Mouse (Mus musculus) gonadal fat pad, adult 2 months (tissue): ENCODE results near the gene Umps. TPM values are rescaled to one million over a fixed set of nuclear protein-coding genes. Genes with fewer than 3 reads are reported as not detected.

ENCODE experiments used
- DNase-seq: peaks from one replicate; pipeline ENCODE4 v3.0.0-alpha.2; 2012; ENCODE audit warnings: low read depth
- polyA plus RNA-seq: library from polyadenylated mRNA; depleted of rRNA; stranded (reverse); fragments of >200 nt; gene quantifications from 2 replicates; pipeline ENCODE4 v1.2.3, GENCODE M21; 2012

Gene Umps
- polyA plus RNA-seq, 1 experiment = 4.8 TPM

- no peak for DNase-seq
Measured at GRCm38 (mm10) chr16:33954793-33955192, 12.0 kb downstream of the Umps start.

- no peak for DNase-seq
Measured at GRCm38 (mm10) chr16:33953008-33953407, 13.8 kb downstream of the Umps start.

GRCm38 (mm10) chr16:33950830-33951229, 16.0 kb downstream of the Umps start:
- peak; percentile 65 for DNase-seq

GRCm38 (mm10) chr16:33950386-33950785, 16.5 kb downstream of the Umps start:
- no peak for DNase-seq

- DNase-seq = no peak
Measured at GRCm38 (mm10) chr16:33947664-33948571, 18.9 kb downstream of the Umps start.

GRCm38 (mm10) chr16:33946021-33946420, 20.8 kb downstream of the Umps start:
- no peak for DNase-seq

- DNase-seq = no peak
Measured at GRCm38 (mm10) chr16:33944772-33945171, 22.1 kb downstream of the Umps start.

GRCm38 (mm10) chr16:33944126-33944525, 22.7 kb downstream of the Umps start:
- DNase-seq = no peak

GRCm38 (mm10) chr16:33943388-33943787, 23.4 kb downstream of the Umps start:
- DNase-seq = no peak

GRCm38 (mm10) chr16:33942341-33942740, 24.5 kb downstream of the Umps start:
- DNase-seq = no peak

- DNase-seq = no peak
Measured at GRCm38 (mm10) chr16:33941271-33941781, 25.5 kb downstream of the Umps start.

- DNase-seq = no peak
Measured at GRCm38 (mm10) chr16:33940095-33940494, 26.7 kb downstream of the Umps start.

GRCm38 (mm10) chr16:33939636-33940035, 27.2 kb downstream of the Umps start:
- DNase-seq = no peak

- DNase-seq = no peak
Measured at GRCm38 (mm10) chr16:33939133-33939531, 27.7 kb downstream of the Umps start.

- DNase-seq = no peak
Measured at GRCm38 (mm10) chr16:33938311-33939132, 28.3 kb downstream of the Umps start.

- no peak for DNase-seq
Measured at GRCm38 (mm10) chr16:33937567-33937966, 29.3 kb downstream of the Umps start.

- DNase-seq = no peak
Measured at GRCm38 (mm10) chr16:33936885-33937284, 30.0 kb downstream of the Umps start.

GRCm38 (mm10) chr16:33935407-33935785, 31.4 kb downstream of the Umps start:
- no peak for DNase-seq

- no peak for DNase-seq
Measured at GRCm38 (mm10) chr16:33934701-33935406, 32.0 kb downstream of the Umps start.

- DNase-seq = no peak
Measured at GRCm38 (mm10) chr16:33933411-33933810, 33.4 kb downstream of the Umps start.

- DNase-seq = no peak
Measured at GRCm38 (mm10) chr16:33932126-33932525, 34.7 kb downstream of the Umps start.

- no peak for DNase-seq
Measured at GRCm38 (mm10) chr16:33931682-33932081, 35.2 kb downstream of the Umps start.
